Mouse (Mus musculus) CH12.LX (cell line): ENCODE results near the gene Vpreb2. TPM values are rescaled to one million over a fixed set of nuclear protein-coding genes. Genes with fewer than 3 reads are reported as not detected.

ENCODE experiments used
- polyA plus RNA-seq: library from polyadenylated mRNA; unstranded; fragments of >175 nt; gene quantifications from 2 replicates; pipeline ENCODE4 v1.2.1, GENCODE M21; 2012; ENCODE audit warnings: low read depth; ENCODE audit not compliant: insufficient read length
- total RNA-seq, 2 experiments: library from RNA; depleted of rRNA; stranded (reverse); fragments of 300-350 nt in 1 of 2; fragments of >200 nt in 1 of 2; gene quantifications; 2 replicates each; pipeline ENCODE4 v1.2.3; 2012 to 2014

Vpreb2 gene
- total and polyA plus RNA-seq, 3 experiments, result 0.54 TPM; not detected in 2

Other genes starting within 250 kb of the Vpreb2 start
- gene Med15, start 247.5 kb upstream of the Vpreb2 start, total RNA-seq (2012; rRNA removed), result 40.1 and 42.6 TPM in 2 replicates
- 17.2 and 20.1 TPM in 2 replicates for gene Med15, start 247.5 kb upstream of the Vpreb2 start, total RNA-seq (2014; rRNA removed)
- gene Med15, start 247.5 kb upstream of the Vpreb2 start, polyA plus RNA-seq, result 65.2 and 78.1 TPM in 2 replicates
- not detected in 2 replicates for gene Klhl22, start 220.8 kb upstream of the Vpreb2 start, total RNA-seq (2012; rRNA removed)
- not detected in 2 replicates for gene Klhl22, start 220.8 kb upstream of the Vpreb2 start, total RNA-seq (2014; rRNA removed)
- gene Klhl22, start 220.8 kb upstream of the Vpreb2 start, polyA plus RNA-seq, result not detected in 2 replicates
- not detected in 2 replicates for gene Scarf2, start 183.1 kb upstream of the Vpreb2 start, total RNA-seq (2012; rRNA removed)
- not detected in 2 replicates for gene Scarf2, start 183.1 kb upstream of the Vpreb2 start, total RNA-seq (2014; rRNA removed)
- gene Scarf2, start 183.1 kb upstream of the Vpreb2 start, polyA plus RNA-seq, result not detected in 2 replicates
- 0.08 TPM in 1 of 2 replicates, not detected in the other for gene B830017H08Rik, start 147.3 kb upstream of the Vpreb2 start, total RNA-seq (2012; rRNA removed)
- not detected in 2 replicates for gene B830017H08Rik, start 147.3 kb upstream of the Vpreb2 start, total RNA-seq (2014; rRNA removed)
- not detected in 2 replicates for gene B830017H08Rik, start 147.3 kb upstream of the Vpreb2 start, polyA plus RNA-seq
- 1.6 and 1.9 TPM in 2 replicates for gene Car15, start 142.1 kb upstream of the Vpreb2 start, total RNA-seq (2012; rRNA removed)
- 1.5 TPM in 2 replicates for gene Car15, start 142.1 kb upstream of the Vpreb2 start, total RNA-seq (2014; rRNA removed)
- gene Car15, start 142.1 kb upstream of the Vpreb2 start, polyA plus RNA-seq, result 2.5 and 3.9 TPM in 2 replicates
- gene Gm20518, start 88.8 kb upstream of the Vpreb2 start, total RNA-seq (2012; rRNA removed), result 0.21 and 0.42 TPM in 2 replicates
- 0.16 and 0.18 TPM in 2 replicates for gene Gm20518, start 88.8 kb upstream of the Vpreb2 start, total RNA-seq (2014; rRNA removed)
- gene Gm20518, start 88.8 kb upstream of the Vpreb2 start, polyA plus RNA-seq, result 0.68 and 0.91 TPM in 2 replicates
- 0.04 TPM in 1 of 2 replicates, not detected in the other for gene Tssk1, start 86.2 kb upstream of the Vpreb2 start, total RNA-seq (2012; rRNA removed)
- gene Tssk1, start 86.2 kb upstream of the Vpreb2 start, total RNA-seq (2014; rRNA removed), result not detected in 2 replicates
- gene Tssk1, start 86.2 kb upstream of the Vpreb2 start, polyA plus RNA-seq, result 0.15 and 0.16 TPM in 2 replicates
- 48.0 and 52.5 TPM in 2 replicates for gene Dgcr2, start 81.9 kb upstream of the Vpreb2 start, total RNA-seq (2012; rRNA removed)
- 36.9 and 41.5 TPM in 2 replicates for gene Dgcr2, start 81.9 kb upstream of the Vpreb2 start, total RNA-seq (2014; rRNA removed)
- 45.2 and 54.8 TPM in 2 replicates for gene Dgcr2, start 81.9 kb upstream of the Vpreb2 start, polyA plus RNA-seq
- not detected in 2 replicates for gene Tssk2, start 81.8 kb upstream of the Vpreb2 start, total RNA-seq (2012; rRNA removed)
- gene Tssk2, start 81.8 kb upstream of the Vpreb2 start, total RNA-seq (2014; rRNA removed), result not detected in 2 replicates
- 0.21 TPM in 1 of 2 replicates, not detected in the other for gene Tssk2, start 81.8 kb upstream of the Vpreb2 start, polyA plus RNA-seq
- 33.1 and 36.7 TPM in 2 replicates for gene Ess2, start 69.1 kb upstream of the Vpreb2 start, total RNA-seq (2012; rRNA removed)
- 31.1 and 31.4 TPM in 2 replicates for gene Ess2, start 69.1 kb upstream of the Vpreb2 start, total RNA-seq (2014; rRNA removed)
- gene Ess2, start 69.1 kb upstream of the Vpreb2 start, polyA plus RNA-seq, result 37.0 and 38.7 TPM in 2 replicates
- gene Gsc2, start 65.4 kb upstream of the Vpreb2 start, total RNA-seq (2012; rRNA removed), result not detected in 2 replicates
- not detected in 2 replicates for gene Gsc2, start 65.4 kb upstream of the Vpreb2 start, total RNA-seq (2014; rRNA removed)
- gene Gsc2, start 65.4 kb upstream of the Vpreb2 start, polyA plus RNA-seq, result not detected in 2 replicates
- 106 and 141 TPM in 2 replicates for gene Slc25a1, start 52.2 kb upstream of the Vpreb2 start, total RNA-seq (2012; rRNA removed)
- 96.5 and 113 TPM in 2 replicates for gene Slc25a1, start 52.2 kb upstream of the Vpreb2 start, total RNA-seq (2014; rRNA removed)
- gene Slc25a1, start 52.2 kb upstream of the Vpreb2 start, polyA plus RNA-seq, result 122 and 134 TPM in 2 replicates
- gene Dgcr6, start 72.4 kb downstream of the Vpreb2 start, total RNA-seq (2012; rRNA removed), result 38.5 and 41.5 TPM in 2 replicates
- gene Dgcr6, start 72.4 kb downstream of the Vpreb2 start, total RNA-seq (2014; rRNA removed), result 13.0 and 14.6 TPM in 2 replicates
- gene Dgcr6, start 72.4 kb downstream of the Vpreb2 start, polyA plus RNA-seq, result 32.4 and 40.3 TPM in 2 replicates
- gene Prodh, start 109.8 kb downstream of the Vpreb2 start, total RNA-seq (2012; rRNA removed), result 13.0 and 17.0 TPM in 2 replicates
- 1.3 and 2.1 TPM in 2 replicates for gene Prodh, start 109.8 kb downstream of the Vpreb2 start, total RNA-seq (2014; rRNA removed)
- 1.4 and 1.7 TPM in 2 replicates for gene Prodh, start 109.8 kb downstream of the Vpreb2 start, polyA plus RNA-seq
- not detected in 2 replicates for gene Rtn4r, start 147.2 kb downstream of the Vpreb2 start, total RNA-seq (2012; rRNA removed)
- not detected in 2 replicates for gene Rtn4r, start 147.2 kb downstream of the Vpreb2 start, total RNA-seq (2014; rRNA removed)
- gene Rtn4r, start 147.2 kb downstream of the Vpreb2 start, polyA plus RNA-seq, result not detected in 2 replicates
- 0.30 and 0.50 TPM in 2 replicates for gene Ccdc188, start 237.5 kb downstream of the Vpreb2 start, total RNA-seq (2012; rRNA removed)
- gene Ccdc188, start 237.5 kb downstream of the Vpreb2 start, total RNA-seq (2014; rRNA removed), result not detected in 2 replicates
- 0.30 TPM in 1 of 2 replicates, not detected in the other for gene Ccdc188, start 237.5 kb downstream of the Vpreb2 start, polyA plus RNA-seq